In the genomic region with DNA sequence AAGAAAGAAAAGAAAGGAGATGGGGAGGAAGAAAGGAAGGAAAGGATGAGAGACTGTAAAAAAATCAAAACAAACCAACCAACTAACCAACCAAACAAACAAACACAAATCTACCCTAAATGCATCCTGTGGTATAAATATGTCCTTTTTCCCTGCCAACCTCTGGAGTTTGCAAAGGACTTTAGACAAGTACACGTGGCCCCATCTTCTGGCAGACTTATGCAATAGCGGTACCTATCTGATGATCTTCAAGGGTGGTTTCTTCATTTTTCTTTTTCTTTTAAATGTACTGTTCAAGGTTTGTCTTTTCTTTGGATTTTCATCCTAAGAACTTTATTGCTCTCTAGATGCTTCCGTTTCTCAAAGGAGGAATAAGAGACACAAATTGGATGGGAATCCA, we compare ENCODE assay signal across 8 mouse cellular contexts.
DNase-seq lines count a peak whose midpoint lies in the region; ATAC-seq and TF ChIP-seq lines count a peak whose summit lies in the region.

No protein-coding gene starts in this region.

- DNase-seq in frontal cortex, postnatal 36 days (ENCODE audit: low spot score in 2 of 2) = no peak
- peak; percentile 64 for DNase-seq in liver, adult 2 months (ENCODE audit: extremely low read depth, low read depth, low spot score)
- DNase-seq in liver, embryonic 11.5 days (ENCODE audit: low spot score) = no peak
- DNase-seq in brain, adult 2 months (ENCODE audit: low read depth, low spot score) = peak; percentile 90
- peak; percentile 57 for DNase-seq in induced T-regulatory cell, adult 2 months (ENCODE audit: low read depth)
- DNase-seq in telencephalon, adult 2 months (ENCODE audit: low read depth, low spot score) = peak; percentile 73

- peak; percentile 45 for ATAC-seq in frontal cortex, adult (ENCODE audit: low TSS enrichment)
- ATAC-seq in liver, embryonic 11.5 days (replicated peaks; ENCODE audit: low FRiP score) = no peak
- ATAC-seq in activated CD4-positive, CD25-positive, alpha-beta regulatory T cell, adult 4 months = no peak

- no peak overlapping the region for H3K9ac ChIP-seq in liver, adult 2 months (ENCODE audit: low read depth, low read length)
- H3K9ac ChIP-seq in liver, embryonic 11.5 days (ENCODE audit: low read depth, low read length) = no peak overlapping the region

- no peak for TF ChIP-seq POLR2A in liver, adult 2 months (IDR thresholded peaks at IDR 0.05; ENCODE audit: extremely low read depth, insufficient read depth, low read length)

- H3K9me3 ChIP-seq in liver, embryonic 11.5 days (ENCODE audit: control insufficient read depth, low read length) = no peaks in the 10 kb centered on the region

- H3K4me3 ChIP-seq in liver, adult 2 months (ENCODE audit: insufficient read depth, low read depth, low read length) = no peak overlapping the region
- H3K4me3 ChIP-seq in liver, embryonic 11.5 days (ENCODE audit: low read depth, low read length) = no peak overlapping the region

- H3K79me2 ChIP-seq in liver, adult 2 months (ENCODE audit: control insufficient read depth, insufficient read depth, low read length) = no peaks in the 10 kb centered on the region

- peaks cover 2% of the 10 kb centered on the region; the same call in 1 of the 2 replicates for H3K4me1 ChIP-seq in liver, adult 2 months (ENCODE audit: control insufficient read depth, insufficient read depth, low read length)
- H3K4me1 ChIP-seq in liver, embryonic 11.5 days (replicated peaks; ENCODE audit: control insufficient read depth, insufficient read depth, low read length) = peaks cover 2% of the 10 kb centered on the region; the same call in 1 of the 2 replicates

- WGBS in liver, adult 2 months = 32% methylated on average over 3 of the region's 3 CpGs
- WGBS in liver, embryonic 11.5 days = 39% methylated on average over 3 of the region's 3 CpGs

- 0 out of 2 replicates have a peak, but pooled peaks have one; percentile 22 for TF ChIP-seq CTCF in liver, adult 2 months (IDR thresholded peaks at IDR 0.05; ENCODE audit: low read depth, low read length)

- no peaks in the 10 kb centered on the region for H3K36me3 ChIP-seq in liver, adult 2 months (ENCODE audit: control insufficient read depth, insufficient read depth, low read length)
- H3K36me3 ChIP-seq in liver, embryonic 11.5 days (ENCODE audit: control insufficient read depth, insufficient read depth, low read length) = no peaks in the 10 kb centered on the region

- H3K27ac ChIP-seq in liver, adult 2 months (replicated peaks; ENCODE audit: insufficient read depth, low read depth, low read length) = no peak overlapping the region
- no peak overlapping the region for H3K27ac ChIP-seq in liver, embryonic 11.5 days (ENCODE audit: low read depth, low read length)

- no peaks in the 10 kb centered on the region for H3K27me3 ChIP-seq in liver, adult 2 months (ENCODE audit: control insufficient read depth, insufficient read depth, low read length)
- no peaks in the 10 kb centered on the region for H3K27me3 ChIP-seq in liver, embryonic 11.5 days (replicated peaks; ENCODE audit: control insufficient read depth, insufficient read depth, low read length)

- no peak overlapping the region for H3K4me2 ChIP-seq in liver, embryonic 11.5 days

Comparison
In these comparisons a context has a peak if more than half of its experiments do, and no peak if none do; other contexts are left out.
1. DNase-seq: peak in liver, adult 2 months (single experiment), brain, adult 2 months (single experiment), induced T-regulatory cell, adult 2 months (single experiment) and telencephalon, adult 2 months (single experiment); none in frontal cortex, postnatal 36 days (0 of 2) and liver, embryonic 11.5 days (single experiment).